In genomic region chr9:63803181-63803591, GRCm38 (mm10) we compare ENCODE assay signal across 8 mouse cellular contexts. TPM values are rescaled to one million over a fixed set of nuclear protein-coding genes. Genes with fewer than 3 reads are reported as not detected.
DNase-seq lines count a peak whose midpoint lies in the region; ATAC-seq and TF ChIP-seq lines count a peak whose summit lies in the region.

No protein-coding gene starts in this region.

- H3K79me2 ChIP-seq in myocyte (ENCODE audit: control insufficient read depth, insufficient read depth): no peaks in the 10 kb centered on the region

- 3% methylated on average over 8 of the region's 8 CpGs for whole genome bisulfite sequencing in hindbrain, embryonic 10.5 days
- WGBS in hindbrain, embryonic 13.5 days: 4% methylated on average over 8 of the region's 8 CpGs
- 12% methylated on average over 8 of the region's 8 CpGs for WGBS in kidney, adult 2 months

- H3K4me1 ChIP-seq in hindbrain, embryonic 10.5 days (replicated peaks): peaks cover 48% of the 10 kb centered on the region
- peaks cover 4% of the 10 kb centered on the region for H3K4me1 ChIP-seq in hindbrain, embryonic 13.5 days (replicated peaks)
- peaks cover 8% of the 10 kb centered on the region; the same call in 1 of the 2 replicates for H3K4me1 ChIP-seq in kidney, adult 2 months (ENCODE audit: control insufficient read depth, insufficient read depth, low read length)

- no peaks in the 10 kb centered on the region for H3K9me3 ChIP-seq in hindbrain, embryonic 10.5 days
- no peaks in the 10 kb centered on the region for H3K9me3 ChIP-seq in hindbrain, embryonic 13.5 days

- peak; percentile 79 for DNase-seq in hindbrain, embryonic 10.5 days (ENCODE audit: low spot score)
- peak; percentile 91 for DNase-seq in embryo, embryonic 11 days
- peak; percentile 60 for DNase-seq in kidney, adult 2 months
- DNase-seq in left cerebral cortex, adult 2 months (ENCODE audit: extremely low spot score in 1 of 2, low spot score in 2 of 2): no peak
- DNase-seq in left cerebral cortex, postnatal 14 days (ENCODE audit: low spot score in 2 of 2): no peak
- DNase-seq in layer of hippocampus, adult 18-20 months (ENCODE audit: low spot score in 2 of 2): no peak

- no peak overlapping the region for H3K4me2 ChIP-seq in hindbrain, embryonic 13.5 days
- peak overlapping the region; percentile 69 for H3K4me2 ChIP-seq in myocyte (ENCODE audit: low read depth)

- intact Hi-C loops in left cerebral cortex, adult 2 months (cut with DNase I): no loop called here
- intact Hi-C loops in left cerebral cortex, postnatal 14 days (cut with DNase I): no loop called here

- H3K27me3 ChIP-seq in hindbrain, embryonic 10.5 days (ENCODE audit: insufficient read depth, poor library complexity, severe bottlenecking): no peaks in the 10 kb centered on the region
- no peaks in the 10 kb centered on the region for H3K27me3 ChIP-seq in hindbrain, embryonic 13.5 days
- H3K27me3 ChIP-seq in kidney, adult 2 months (replicated peaks; ENCODE audit: control insufficient read depth, insufficient read depth, low read length): no peaks in the 10 kb centered on the region
- no peaks in the 10 kb centered on the region for H3K27me3 ChIP-seq in myocyte (ENCODE audit: control insufficient read depth, insufficient read depth, insufficient read length)

- H3K4me3 ChIP-seq in hindbrain, embryonic 10.5 days: peak overlapping the region; percentile 23; the same call in 1 of the 2 replicates
- no peak overlapping the region for H3K4me3 ChIP-seq in hindbrain, embryonic 13.5 days
- H3K4me3 ChIP-seq in kidney, adult 2 months (ENCODE audit: insufficient read depth, low read depth, low read length): no peak overlapping the region
- peak overlapping the region; percentile 2 for H3K4me3 ChIP-seq in myocyte
- no peak overlapping the region for H3K4me3 ChIP-seq in left cerebral cortex, adult 2 months

- TF ChIP-seq CTCF in kidney, adult 2 months (conservative IDR thresholded peaks at IDR 0.05; ENCODE audit: insufficient read depth, insufficient read length, low read depth, low read length): no peak
- TF ChIP-seq CTCF in left cerebral cortex, adult 2 months (IDR thresholded peaks at IDR 0.05): no peak

- TF ChIP-seq POLR2A in kidney, adult 2 months (IDR thresholded peaks at IDR 0.05; ENCODE audit: low read depth, low read length): no peak
- no peak for TF ChIP-seq POLR2A in myocyte (IDR thresholded peaks at IDR 0.05; ENCODE audit: insufficient read length, low read depth)

- ATAC-seq in hindbrain, embryonic 13.5 days (ENCODE audit: low FRiP score): no peak

- no peak overlapping the region for H3K9ac ChIP-seq in hindbrain, embryonic 13.5 days

- H3ac ChIP-seq in myocyte (ENCODE audit: control insufficient read depth, insufficient read length): no peak overlapping the region

- peak overlapping the region; percentile 82 for H3K27ac ChIP-seq in hindbrain, embryonic 10.5 days
- H3K27ac ChIP-seq in hindbrain, embryonic 13.5 days: no peak overlapping the region
- no peak overlapping the region for H3K27ac ChIP-seq in kidney, adult 2 months (ENCODE audit: insufficient read depth, low read depth, low read length)
- H3K27ac ChIP-seq in left cerebral cortex, adult 2 months: no peak overlapping the region

- H3K36me3 ChIP-seq in hindbrain, embryonic 10.5 days: no peaks in the 10 kb centered on the region
- H3K36me3 ChIP-seq in hindbrain, embryonic 13.5 days: no peaks in the 10 kb centered on the region
- H3K36me3 ChIP-seq in kidney, adult 2 months (ENCODE audit: control insufficient read depth, insufficient read depth, low read length): no peaks in the 10 kb centered on the region
- H3K36me3 ChIP-seq in myocyte (ENCODE audit: control insufficient read depth, insufficient read depth): no peaks in the 10 kb centered on the region

TF ChIP-seq in myocyte, 11 proteins besides CTCF, POLR2A, EP300 and RAD21:
- peak in 1 of 3 experiments; percentile 28 for TF ChIP-seq MYOG (IDR thresholded peaks at IDR 0.05; ENCODE audit: control insufficient read depth in 1 of 3, insufficient read depth in 1 of 3, insufficient read length in 2 of 3, low read depth in 2 of 3)
- peak; percentile 0 for TF ChIP-seq TCF12 (IDR thresholded peaks at IDR 0.05; ENCODE audit: insufficient read depth, poor library complexity, severe bottlenecking)
- TF ChIP-seq CEBPB (IDR thresholded peaks at IDR 0.05; ENCODE audit: insufficient read depth, poor library complexity, severe bottlenecking): no peak

RNA-seq across cellular contexts. Expression of gene Smad3, which starts 45.4 kb away (rescaled TPM):
- polyA plus RNA-seq in hindbrain, embryonic 10.5 days (2016; fragmentation: Nextera tagmentation; extraction: Ambion mirVana): 24.2 TPM in 2 replicates
- 11.9 and 12.0 TPM in 2 replicates for polyA plus RNA-seq in hindbrain, embryonic 13.5 days (2015; fragmentation: Nextera tagmentation; extraction: Ambion mirVana)
- polyA plus RNA-seq in kidney, adult 2 months (2012; rRNA removed): 33.5 and 37.0 TPM in 2 replicates
- polyA plus RNA-seq in myocyte (2012; fragmentation: generic; extraction: Trizol): 25.5 TPM
- 10 to 100 TPM; 60.0 to 69.0 TPM for total RNA-seq in left cerebral cortex, adult 2 months (2021)
- total RNA-seq in left cerebral cortex, postnatal 14 days (2021): 10 to 100 TPM; 36.9 to 38.3 TPM
- total RNA-seq in layer of hippocampus, adult 18-20 months (2021): 10 to 100 TPM; 58.2 to 62.5 TPM

Comparison
In these comparisons a context has a peak if more than half of its experiments do, and no peak if none do; other contexts are left out.
1. H3K4me3 ChIP-seq: peak in hindbrain, embryonic 10.5 days (single experiment) and myocyte (single experiment); none in hindbrain, embryonic 13.5 days (single experiment), kidney, adult 2 months (single experiment) and left cerebral cortex, adult 2 months (single experiment).
2. DNase-seq: peak in hindbrain, embryonic 10.5 days (single experiment), embryo, embryonic 11 days (single experiment) and kidney, adult 2 months (single experiment); none in left cerebral cortex, adult 2 months (0 of 2), left cerebral cortex, postnatal 14 days (0 of 2) and layer of hippocampus, adult 18-20 months (0 of 2).